Mouse (Mus musculus) thymus, postnatal 10 days (tissue): Measurements from ENCODE around the gene Xrcc5.

Source experiments
- DNase-seq, 2 experiments: peaks; one replicate each; pipeline ENCODE4 v3.0.0; 2021; ENCODE audit warnings: low spot score in 2 of 2

The Xrcc5 gene

GRCm38 (mm10) chr1:72315447-72315846 is 8.2 kb downstream of the Xrcc5 start:
- DNase-seq, result no peak

GRCm38 (mm10) chr1:72316409-72316808 is 9.2 kb downstream of the Xrcc5 start:
- DNase-seq, result no peak

- no peak for DNase-seq
These were observed 9.7 kb downstream of the Xrcc5 start for GRCm38 (mm10) chr1:72316901-72317300.

GRCm38 (mm10) chr1:72320759-72321158 is 13.5 kb downstream of the Xrcc5 start:
- DNase-seq, result no peak

GRCm38 (mm10) chr1:72323248-72323647 is 16.0 kb downstream of the Xrcc5 start:
- DNase-seq, result no peak

GRCm38 (mm10) chr1:72326162-72326821 is 19.1 kb downstream of the Xrcc5 start:
- no peak for DNase-seq

- no peak for DNase-seq
These were observed 27.6 kb downstream of the Xrcc5 start for GRCm38 (mm10) chr1:72334807-72335206.

GRCm38 (mm10) chr1:72336780-72337179 is 29.6 kb downstream of the Xrcc5 start:
- no peak for DNase-seq

GRCm38 (mm10) chr1:72338341-72338740 is 31.1 kb downstream of the Xrcc5 start:
- no peak for DNase-seq

GRCm38 (mm10) chr1:72347873-72348272 is 40.7 kb downstream of the Xrcc5 start:
- no peak for DNase-seq

GRCm38 (mm10) chr1:72354856-72355255 is 47.6 kb downstream of the Xrcc5 start:
- DNase-seq, result no peak

- no peak for DNase-seq
These were observed 51.0 kb downstream of the Xrcc5 start for GRCm38 (mm10) chr1:72358216-72358615.

- no peak for DNase-seq
These were observed 52.2 kb downstream of the Xrcc5 start for GRCm38 (mm10) chr1:72359462-72359861.

- no peak for DNase-seq
These were observed 53.6 kb downstream of the Xrcc5 start for GRCm38 (mm10) chr1:72360809-72361208.

- no peak for DNase-seq
These were observed 57.4 kb downstream of the Xrcc5 start for GRCm38 (mm10) chr1:72364661-72365060.

GRCm38 (mm10) chr1:72372512-72372911 is 65.3 kb downstream of the Xrcc5 start:
- no peak for DNase-seq

GRCm38 (mm10) chr1:72372913-72373312 is 65.7 kb downstream of the Xrcc5 start:
- DNase-seq, result no peak

GRCm38 (mm10) chr1:72373648-72374047 is 66.4 kb downstream of the Xrcc5 start:
- no peak for DNase-seq

- DNase-seq, result no peak
These were observed 66.8 kb downstream of the Xrcc5 start for GRCm38 (mm10) chr1:72374049-72374448.

GRCm38 (mm10) chr1:72378151-72378550 is 70.9 kb downstream of the Xrcc5 start:
- no peak for DNase-seq

- no peak for DNase-seq
These were observed 72.6 kb downstream of the Xrcc5 start for GRCm38 (mm10) chr1:72379752-72380353.

GRCm38 (mm10) chr1:72380544-72380943 is 73.3 kb downstream of the Xrcc5 start:
- DNase-seq, result no peak

GRCm38 (mm10) chr1:72383056-72383455 is 75.8 kb downstream of the Xrcc5 start:
- DNase-seq, result no peak

GRCm38 (mm10) chr1:72383651-72384050 is 76.4 kb downstream of the Xrcc5 start:
- DNase-seq, result no peak
